Mouse (Mus musculus) heart, embryonic 14.5 days (tissue): ENCODE results near the gene Lyrm7. TPM values are rescaled to one million over a fixed set of nuclear protein-coding genes. Genes with fewer than 3 reads are reported as not detected.

Experiments used
- ATAC-seq: fragments of 200-750 bp; cut with Nextera tagmentation; 2 replicates; pipeline ENCODE4 v1.8.0; 2017; ENCODE audit warnings: low read depth, moderate TSS enrichment; ENCODE audit not compliant: insufficient number of reproducible peaks, insufficient read depth, low FRiP score
- H3K27ac ChIP-seq, 2 experiments: fragments of 200-500 bp in 1 of 2; fragments of 300-500 bp in 1 of 2; sonication (generic) in 1 of 2; replicated peaks in 1 of 2; 2 replicates each; pipeline ENCODE4 v1.5.1; 2012 to 2014; ENCODE audit warnings: low read depth in 2 of 2, low read length in 2 of 2, control low read depth in 1 of 2, mild to moderate bottlenecking in 1 of 2, mixed read lengths in 1 of 2; ENCODE audit not compliant: control insufficient read depth in 1 of 2, insufficient read depth in 1 of 2
- H3K27me3 ChIP-seq: fragments of 300-500 bp; sonication (generic); 2 replicates; pipeline ENCODE4 v1.6.1; 2014; ENCODE audit warnings: mild to moderate bottlenecking, low read length, control low read depth; ENCODE audit not compliant: control insufficient read depth, insufficient read depth
- H3K36me3 ChIP-seq: fragments of 300-500 bp; sonication (generic); 2 replicates; pipeline ENCODE4 v1.6.1; 2014; ENCODE audit warnings: mild to moderate bottlenecking, control low read depth, low read length, mixed read lengths; ENCODE audit not compliant: control insufficient read depth, insufficient read depth
- H3K4me1 ChIP-seq, 2 experiments: fragments of 200-500 bp in 1 of 2; fragments of 300-500 bp in 1 of 2; sonication (generic) in 1 of 2; 2 replicates each; pipeline ENCODE4 v1.6.1; 2012 to 2014; ENCODE audit warnings: low read length in 2 of 2, control low read depth in 1 of 2, mixed read lengths in 1 of 2; ENCODE audit not compliant: control insufficient read depth in 2 of 2, insufficient read depth in 2 of 2
- H3K4me2 ChIP-seq: fragments of 300-500 bp; sonication (generic); 2 replicates; pipeline ENCODE4 v1.6.1; 2014; ENCODE audit warnings: mild to moderate bottlenecking, low read length
- H3K4me3 ChIP-seq, 2 experiments: fragments of 200-500 bp in 1 of 2; fragments of 300-500 bp in 1 of 2; sonication (generic) in 1 of 2; 2 replicates each; pipeline ENCODE4 v1.5.1; 2012 to 2014; ENCODE audit warnings: low read length in 2 of 2, mild to moderate bottlenecking in 2 of 2, control low read depth in 1 of 2, low read depth in 1 of 2, moderate library complexity in 1 of 2; ENCODE audit not compliant: control insufficient read depth in 1 of 2, insufficient read depth in 1 of 2
- H3K9ac ChIP-seq: fragments of 300-500 bp; sonication (generic); 2 replicates; pipeline ENCODE4 v1.6.1; 2014; ENCODE audit warnings: mild to moderate bottlenecking, low read length
- H3K9me3 ChIP-seq: fragments of 300-500 bp; sonication (generic); 2 replicates; pipeline ENCODE4 v1.6.1; 2016; ENCODE audit warnings: low read length, control low read depth; ENCODE audit not compliant: control insufficient read depth
- WGBS: fragments of 180-500 bp; shearing (Covaris S2); extraction: QIAGEN DNeasy Blood & Tissue Kit; methylation state at CpG from one replicate; pipeline ENCODE4 v1.1.7; 2014; 5-methylcytosine and 5-hydroxymethylcytosine counted together
- polyA plus RNA-seq: library from polyadenylated mRNA; unstranded; fragments of >200 nt; fragmentation: Nextera tagmentation; extraction: Ambion mirVana; gene quantifications from 2 replicates; pipeline ENCODE4 v1.2.1, GENCODE M21; 2014

Gene Lyrm7
- polyA plus RNA-seq, 1 experiment from 2014 or later = 17.5 TPM

GRCm38 (mm10) chr11:54879922-54880321 lies 19.2 kb upstream of the Lyrm7 start:
- Histone ChIP-seq H3K9ac (no peak overlapping the region; the same call in 1 of the 2 replicates), H3K4me3 (no peak overlapping the region), H3K36me3 (no peaks in the 10 kb centered on the region), H3K9me3 (no peaks in the 10 kb centered on the region), H3K4me2 (no peak overlapping the region), H3K4me1 (peaks cover 30 to 39% of the 10 kb centered on the region in 2 experiments), H3K27ac (peak overlapping the region; percentile 79 to 83), H3K27me3 (no peaks in the 10 kb centered on the region)
- WGBS = 5% methylated on average over 10 of the region's 10 CpGs
- ATAC-seq = no peak

- Histone ChIP-seq H3K4me2 (no peak overlapping the region), H3K27ac (peak overlapping the region; percentile 79 to 83), H3K36me3 (no peaks in the 10 kb centered on the region; the same call in 1 of the 2 replicates), H3K9me3 (no peaks in the 10 kb centered on the region), H3K4me1 (peaks cover 26 to 35% of the 10 kb centered on the region in 2 experiments), H3K4me3 (no peak overlapping the region), H3K9ac (no peak overlapping the region), H3K27me3 (no peaks in the 10 kb centered on the region)
- WGBS = 12% methylated on average over 4 of the region's 4 CpGs
- no peak; the same call in 1 of the 2 replicates for ATAC-seq
Observed at GRCm38 (mm10) chr11:54879434-54879833, 18.7 kb upstream of the Lyrm7 start.

GRCm38 (mm10) chr11:54878893-54879292 lies 18.2 kb upstream of the Lyrm7 start:
- ATAC-seq = no peak
- H3K9ac ChIP-seq = no peak overlapping the region
- H3K4me2 ChIP-seq = no peak overlapping the region
- no peaks in the 10 kb centered on the region for H3K9me3 ChIP-seq
- no peak overlapping the region for H3K4me3 ChIP-seq
- H3K4me1 ChIP-seq = peaks cover 26 to 35% of the 10 kb centered on the region in 2 experiments
- H3K36me3 ChIP-seq = peaks cover 5% of the 10 kb centered on the region
- 76% methylated on average over 6 of the region's 6 CpGs for WGBS
- H3K27me3 ChIP-seq = no peaks in the 10 kb centered on the region
- H3K27ac ChIP-seq = no peak overlapping the region

DNA sequence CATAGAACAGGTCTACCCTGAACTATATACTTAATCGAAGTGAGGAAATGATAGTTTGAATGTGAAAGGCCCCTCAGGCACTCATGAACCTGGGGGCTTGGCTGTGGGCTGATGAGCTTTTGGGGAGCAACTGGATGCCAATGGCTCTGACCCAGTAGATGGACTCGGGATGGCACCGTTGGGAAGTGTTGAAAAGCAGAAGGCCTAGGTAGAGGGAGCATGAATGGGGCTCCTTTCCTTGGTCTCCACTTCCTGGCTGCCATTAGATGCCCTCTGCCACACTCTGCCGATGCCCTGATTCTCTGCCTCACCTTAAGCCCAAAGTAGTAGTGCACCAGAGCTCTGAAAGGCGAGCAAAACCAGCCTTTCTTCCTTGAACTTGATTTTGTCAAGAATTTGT lies 15.3 kb upstream of the Lyrm7 start:
- no peaks in the 10 kb centered on the region for H3K27me3 ChIP-seq
- H3K4me2 ChIP-seq = no peak overlapping the region
- peaks cover 12 to 16% of the 10 kb centered on the region in 2 experiments for H3K4me1 ChIP-seq
- peaks cover 34% of the 10 kb centered on the region for H3K36me3 ChIP-seq
- no peaks in the 10 kb centered on the region for H3K9me3 ChIP-seq
- H3K27ac ChIP-seq = no peak overlapping the region
- 86% methylated on average over 5 of the region's 5 CpGs for WGBS
- H3K4me3 ChIP-seq = no peak overlapping the region
- ATAC-seq = no peak
- no peak overlapping the region for H3K9ac ChIP-seq

GRCm38 (mm10) chr11:54871831-54872537 lies 11.3 kb upstream of the Lyrm7 start:
- H3K27me3 ChIP-seq = no peaks in the 10 kb centered on the region
- H3K27ac ChIP-seq = no peak overlapping the region
- H3K9me3 ChIP-seq = no peaks in the 10 kb centered on the region
- H3K36me3 ChIP-seq = peaks cover 57% of the 10 kb centered on the region
- no peak overlapping the region for H3K4me2 ChIP-seq
- peaks cover 0 to 13% of the 10 kb centered on the region in 2 experiments; a peak in 2 of 4 replicates for H3K4me1 ChIP-seq
- H3K4me3 ChIP-seq = no peak overlapping the region
- no peak for ATAC-seq
- 73% methylated on average over 7 of the region's 7 CpGs for WGBS
- H3K9ac ChIP-seq = no peak overlapping the region

DNA sequence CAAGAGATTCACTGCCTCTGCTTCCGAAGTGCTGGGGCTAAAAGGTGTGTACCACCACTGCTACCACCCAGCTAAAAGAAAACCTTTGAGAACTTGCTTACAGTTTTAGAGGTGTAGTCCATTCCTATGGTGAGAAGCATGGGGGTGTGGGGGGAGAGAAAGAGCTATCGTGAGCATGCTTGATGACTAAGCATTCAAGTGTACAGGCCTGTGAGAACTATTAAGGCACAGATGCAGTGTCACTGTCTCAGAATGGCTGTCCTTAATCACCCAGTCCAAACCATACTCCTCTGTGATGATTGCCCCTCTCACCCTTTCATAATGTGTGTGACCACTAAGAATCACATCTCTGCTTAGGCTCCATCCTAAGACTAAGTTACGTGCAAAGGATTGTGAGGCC lies 8.6 kb upstream of the Lyrm7 start:
- no peak overlapping the region for H3K9ac ChIP-seq
- H3K4me1 ChIP-seq = peaks cover 0 to 13% of the 10 kb centered on the region in 2 experiments; a peak in 2 of 4 replicates
- no peaks in the 10 kb centered on the region for H3K27me3 ChIP-seq
- ATAC-seq = no peak
- H3K36me3 ChIP-seq = peaks cover 55% of the 10 kb centered on the region
- H3K4me2 ChIP-seq = no peak overlapping the region
- H3K27ac ChIP-seq = no peak overlapping the region
- H3K4me3 ChIP-seq = no peak overlapping the region
- 67% methylated on average over 3 of the region's 3 CpGs for WGBS
- no peaks in the 10 kb centered on the region for H3K9me3 ChIP-seq

DNA sequence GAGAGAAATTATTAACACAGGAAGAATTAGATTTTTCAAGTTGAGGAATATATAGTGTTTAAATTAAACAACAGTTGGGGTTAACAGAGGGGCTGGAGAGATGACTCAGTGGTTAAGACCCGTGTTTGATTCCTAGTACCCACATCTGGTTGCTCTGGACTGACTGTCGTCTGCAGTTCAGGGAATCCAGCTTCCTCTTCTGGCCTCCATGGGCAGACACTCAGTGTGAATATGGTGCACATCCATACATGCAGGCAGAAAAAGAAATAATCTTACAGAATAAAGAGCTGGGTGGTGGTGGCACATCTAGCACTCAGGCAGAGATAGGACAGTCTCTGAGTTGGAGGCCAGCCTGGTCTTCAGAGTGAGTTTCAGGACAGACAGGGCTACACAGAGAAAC lies 7.7 kb upstream of the Lyrm7 start:
- Histone ChIP-seq H3K27me3 (no peaks in the 10 kb centered on the region), H3K4me2 (peak overlapping the region; percentile 63; the same call in 1 of the 2 replicates), H3K4me1 (peaks cover 0 to 13% of the 10 kb centered on the region in 2 experiments; a peak in 2 of 4 replicates), H3K9ac (no peak overlapping the region), H3K4me3 (no peak overlapping the region), H3K9me3 (no peaks in the 10 kb centered on the region), H3K27ac (no peak overlapping the region), H3K36me3 (peaks cover 47% of the 10 kb centered on the region)
- ATAC-seq = no peak
- 59% methylated on average over 2 of the region's 2 CpGs for whole genome bisulfite sequencing
